Mouse (Mus musculus) heart, embryonic 11.5 days (tissue): ENCODE measurements around the gene Bcl2l13. TPM values are rescaled to one million over a fixed set of nuclear protein-coding genes. Genes with fewer than 3 reads are reported as not detected.

Experiments
- ATAC-seq: fragments of 200-750 bp; cut with Nextera tagmentation; replicated peaks from 2 replicates; pipeline ENCODE4 v1.8.0; 2017; ENCODE audit warnings: moderate library complexity; ENCODE audit not compliant: insufficient number of reproducible peaks, low FRiP score, low TSS enrichment
- H3K27ac ChIP-seq: fragments of 300-500 bp; sonication (generic); 2 replicates; pipeline ENCODE4 v1.5.1; 2014; ENCODE audit warnings: mild to moderate bottlenecking, low read depth, low read length
- H3K27me3 ChIP-seq: fragments of 300-500 bp; sonication (generic); 2 replicates; pipeline ENCODE4 v1.6.1; 2014; ENCODE audit warnings: mild to moderate bottlenecking, low read length, mixed read lengths; ENCODE audit not compliant: control insufficient read depth, insufficient read depth
- H3K36me3 ChIP-seq: fragments of 300-500 bp; sonication (generic); 2 replicates; pipeline ENCODE4 v1.6.1; 2014; ENCODE audit warnings: mild to moderate bottlenecking, low read length, moderate library complexity, mixed read lengths; ENCODE audit not compliant: control insufficient read depth, insufficient read depth
- H3K4me1 ChIP-seq: fragments of 300-500 bp; sonication (generic); 2 replicates; pipeline ENCODE4 v1.6.1; 2014; ENCODE audit warnings: low read length; ENCODE audit not compliant: control insufficient read depth, insufficient read depth
- H3K4me2 ChIP-seq: fragments of 300-500 bp; sonication (generic); 2 replicates; pipeline ENCODE4 v1.6.1; 2014; ENCODE audit warnings: mild to moderate bottlenecking, moderate library complexity
- H3K4me3 ChIP-seq: fragments of 300-500 bp; sonication (generic); 2 replicates; pipeline ENCODE4 v1.5.1; 2014; ENCODE audit warnings: low read depth, low read length
- H3K9ac ChIP-seq: fragments of 300-500 bp; sonication (generic); 2 replicates; pipeline ENCODE4 v1.6.1; 2014; ENCODE audit warnings: mild to moderate bottlenecking, low read depth, low read length, moderate library complexity
- H3K9me3 ChIP-seq: fragments of 300-500 bp; sonication (generic); replicated peaks from 2 replicates; pipeline ENCODE4 v1.6.1; 2016; ENCODE audit warnings: low read length; ENCODE audit not compliant: control insufficient read depth
- WGBS: fragments of 180-500 bp; shearing (Covaris S2); extraction: QIAGEN DNeasy Blood & Tissue Kit; methylation state at CpG from one replicate; pipeline ENCODE4 v1.1.7; 2014; ENCODE audit not compliant: insufficient replicate concordance; 5-methylcytosine and 5-hydroxymethylcytosine counted together
- polyA plus RNA-seq: library from polyadenylated mRNA; unstranded; fragments of >200 nt; fragmentation: Nextera tagmentation; extraction: Ambion mirVana; gene quantifications from 2 replicates; pipeline ENCODE4 v1.2.1, GENCODE M21; 2014

Bcl2l13 gene
- polyA plus RNA-seq, 1 experiment from 2014 or later = 26.5 TPM

DNA sequence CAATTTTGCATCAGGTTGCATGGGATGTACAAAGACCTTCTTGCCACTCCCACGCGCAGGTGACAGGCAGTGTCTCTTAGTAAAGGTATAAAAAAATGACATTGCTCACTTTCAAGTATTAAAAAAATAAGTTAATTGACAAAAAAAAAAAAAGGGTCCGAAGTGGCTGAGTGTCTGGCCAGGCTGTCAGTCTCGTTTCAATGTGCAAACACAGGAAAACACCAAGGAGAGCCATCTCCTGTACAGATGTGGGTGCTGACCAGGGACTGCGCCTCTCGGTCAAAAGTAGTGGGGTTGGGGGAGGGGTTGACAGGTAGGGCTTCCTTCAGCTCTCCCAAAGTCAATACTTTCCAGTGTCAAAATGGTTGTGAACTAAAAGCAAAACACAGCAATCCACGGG lies 97.7 kb downstream of the Bcl2l13 start:
- no peak for ATAC-seq
- Histone ChIP-seq H3K4me2 (no peak overlapping the region), H3K9me3 (no peaks in the 10 kb centered on the region), H3K27me3 (no peaks in the 10 kb centered on the region), H3K9ac (no peak overlapping the region), H3K4me3 (no peak overlapping the region), H3K4me1 (peaks cover 7% of the 10 kb centered on the region), H3K27ac (no peak overlapping the region), H3K36me3 (0 out of 2 replicates have a peak, but pooled peaks cover 7% of the 10 kb centered on the region)
- 84% methylated on average over 7 of the region's 7 CpGs for WGBS

DNA sequence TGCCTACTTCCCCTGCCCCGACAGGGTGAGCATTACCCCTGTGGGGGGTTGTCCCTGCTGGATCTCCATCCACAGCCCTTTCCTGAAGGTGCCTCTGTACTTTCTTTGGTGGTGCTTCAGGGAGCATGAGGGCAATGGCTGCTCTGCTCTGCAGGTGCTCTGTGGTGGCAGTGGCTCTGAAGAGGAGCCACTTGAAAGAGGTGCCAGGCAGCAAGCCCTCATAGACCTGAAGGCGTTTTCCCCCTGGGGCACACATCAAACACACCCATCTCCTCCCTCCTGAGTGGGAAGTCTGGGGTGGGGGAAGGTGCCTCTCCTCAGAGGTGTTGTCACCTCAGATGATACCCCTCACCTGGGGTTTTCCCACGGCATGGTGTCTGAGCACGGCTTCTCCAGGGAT lies 98.2 kb downstream of the Bcl2l13 start:
- Histone ChIP-seq H3K9me3 (no peaks in the 10 kb centered on the region), H3K36me3 (0 out of 2 replicates have a peak, but pooled peaks cover 7% of the 10 kb centered on the region), H3K9ac (no peak overlapping the region), H3K27ac (no peak overlapping the region), H3K4me2 (no peak overlapping the region), H3K27me3 (no peaks in the 10 kb centered on the region), H3K4me1 (peaks cover 7% of the 10 kb centered on the region), H3K4me3 (no peak overlapping the region)
- ATAC-seq = no peak
- WGBS = 71% methylated on average over 4 of the region's 4 CpGs

DNA sequence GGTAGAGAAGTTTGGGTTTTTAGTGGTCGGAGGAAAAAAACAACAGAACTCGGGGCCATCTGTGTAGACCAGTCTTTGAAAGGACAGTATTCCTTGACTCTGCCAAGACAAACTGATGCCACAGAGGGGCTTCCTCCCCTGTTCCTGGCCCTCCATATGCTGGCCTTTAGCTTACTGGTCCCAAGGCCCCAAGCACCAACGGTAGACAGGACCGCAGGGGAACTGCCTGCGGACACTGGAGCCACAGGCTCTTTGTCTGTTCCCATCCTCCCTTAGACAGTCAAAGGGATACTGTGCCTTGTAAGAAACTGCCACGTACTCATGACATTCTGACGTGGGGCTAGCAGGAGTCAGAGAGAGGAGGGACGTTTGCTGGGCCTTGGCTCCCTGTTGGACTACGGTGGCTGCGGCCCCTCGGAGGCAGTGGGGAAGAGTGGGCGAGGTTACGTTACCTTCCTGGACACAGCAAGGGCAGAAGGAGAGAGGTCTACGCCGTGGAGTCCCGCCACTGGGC lies 101.1 kb downstream of the Bcl2l13 start:
- H3K4me1 ChIP-seq = peaks cover 7% of the 10 kb centered on the region
- H3K27me3 ChIP-seq = no peaks in the 10 kb centered on the region
- H3K4me3 ChIP-seq = no peak overlapping the region
- no peak overlapping the region for H3K4me2 ChIP-seq
- H3K9ac ChIP-seq = no peak overlapping the region
- ATAC-seq = no peak
- no peak overlapping the region for H3K27ac ChIP-seq
- WGBS = 79% methylated on average over 16 of the region's 16 CpGs
- no peaks in the 10 kb centered on the region for H3K9me3 ChIP-seq
- 0 out of 2 replicates have a peak, but pooled peaks cover 7% of the 10 kb centered on the region for H3K36me3 ChIP-seq

DNA sequence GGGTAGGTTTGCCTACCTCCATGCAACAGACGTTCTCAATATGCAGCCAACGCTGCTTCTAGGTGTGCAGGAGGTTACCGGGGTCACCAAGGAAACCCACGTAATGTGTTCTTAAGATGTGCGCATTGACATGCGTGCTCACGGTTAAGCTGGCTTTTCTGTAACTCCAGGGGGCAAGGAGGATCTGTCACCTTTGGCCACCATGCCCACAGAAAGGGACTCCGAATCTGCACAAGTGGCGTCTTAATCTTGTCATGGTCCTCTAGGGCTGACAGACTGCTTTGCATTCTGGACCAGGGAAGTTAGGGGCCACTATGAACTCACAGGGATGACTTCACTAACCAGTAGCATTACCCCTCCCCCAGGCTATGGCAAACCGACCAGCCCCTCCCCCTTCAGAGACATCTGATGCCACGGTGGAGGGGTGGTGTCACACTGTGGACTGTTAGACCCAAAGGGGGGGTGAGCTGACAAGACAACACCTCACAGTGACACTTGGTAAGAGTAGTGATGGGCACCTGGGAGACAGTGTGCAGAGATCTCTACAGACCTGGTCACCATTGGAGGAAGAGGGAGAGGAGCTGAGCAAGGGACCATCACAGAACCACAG lies 102.1 kb downstream of the Bcl2l13 start:
- H3K36me3 ChIP-seq = 0 out of 2 replicates have a peak, but pooled peaks cover 4% of the 10 kb centered on the region
- no peak for ATAC-seq
- H3K9me3 ChIP-seq = no peaks in the 10 kb centered on the region
- H3K4me3 ChIP-seq = no peak overlapping the region
- no peak overlapping the region for H3K9ac ChIP-seq
- WGBS = 79% methylated on average over 11 of the region's 11 CpGs
- H3K27me3 ChIP-seq = no peaks in the 10 kb centered on the region
- no peak overlapping the region for H3K4me2 ChIP-seq
- no peaks in the 10 kb centered on the region; the same call in 1 of the 2 replicates for H3K4me1 ChIP-seq
- H3K27ac ChIP-seq = no peak overlapping the region

DNA sequence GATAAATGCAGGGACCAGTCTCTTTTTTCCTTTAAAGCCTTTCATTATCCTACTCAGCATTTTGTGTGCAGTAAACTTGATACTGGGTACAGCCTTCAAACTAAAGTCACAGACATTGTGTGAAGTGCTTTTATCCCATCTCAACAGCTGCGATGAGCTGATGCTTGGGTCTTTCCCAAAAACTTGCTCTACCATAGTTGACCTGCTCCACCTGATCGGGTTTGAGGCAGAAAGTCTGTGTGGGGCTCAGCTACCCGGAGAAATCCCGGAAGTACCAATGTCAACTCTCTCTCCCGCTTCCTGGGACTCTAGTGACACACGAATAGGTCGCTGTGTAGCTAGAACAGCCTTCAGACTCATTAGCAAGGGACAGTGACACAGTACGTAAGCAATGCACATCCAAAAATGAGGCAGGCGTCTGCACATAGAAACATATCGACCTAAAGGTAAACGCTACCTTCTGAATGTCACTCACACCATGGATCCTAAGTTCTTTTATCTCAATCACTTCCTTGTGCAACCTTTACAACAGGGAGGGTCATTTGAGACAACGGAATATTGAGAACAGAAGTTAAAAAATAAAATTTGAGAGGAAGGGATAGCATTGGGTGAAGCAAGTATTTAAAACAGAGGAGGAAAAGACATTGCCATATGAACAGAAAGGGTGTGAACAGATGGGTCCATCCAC lies 102.9 kb downstream of the Bcl2l13 start:
- H3K4me3 ChIP-seq = no peak overlapping the region
- no peak overlapping the region for H3K27ac ChIP-seq
- H3K4me1 ChIP-seq = no peaks in the 10 kb centered on the region
- H3K9me3 ChIP-seq = no peaks in the 10 kb centered on the region
- H3K4me2 ChIP-seq = no peak overlapping the region
- no peaks in the 10 kb centered on the region for H3K27me3 ChIP-seq
- H3K9ac ChIP-seq = no peak overlapping the region
- WGBS = 91% methylated on average over 12 of the region's 12 CpGs
- 0 out of 2 replicates have a peak, but pooled peaks cover 3% of the 10 kb centered on the region for H3K36me3 ChIP-seq
- no peak for ATAC-seq

DNA sequence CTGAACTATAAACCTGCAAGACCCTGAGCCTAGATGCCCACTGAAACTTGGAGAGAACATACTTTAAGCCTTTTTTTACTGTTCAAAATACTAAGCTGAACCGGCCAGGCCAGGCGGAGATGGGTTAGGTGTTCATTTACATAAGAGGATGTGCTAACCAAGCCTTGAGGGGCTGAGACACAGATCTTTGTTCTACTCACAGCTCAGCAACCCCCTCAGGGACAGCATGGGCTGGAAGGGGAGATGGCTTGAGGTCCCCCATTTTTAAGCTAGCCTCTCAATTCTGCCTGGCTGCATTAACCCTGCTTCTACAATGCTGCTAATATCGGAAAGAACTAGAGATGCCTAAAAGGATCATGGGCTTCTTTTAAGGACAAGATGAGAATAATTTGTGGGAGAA lies 103.8 kb downstream of the Bcl2l13 start:
- 84% methylated on average over 3 of the region's 3 CpGs for WGBS
- no peak overlapping the region for H3K9ac ChIP-seq
- no peaks in the 10 kb centered on the region for H3K36me3 ChIP-seq
- H3K4me3 ChIP-seq = no peak overlapping the region
- no peak overlapping the region for H3K4me2 ChIP-seq
- no peak overlapping the region for H3K27ac ChIP-seq
- no peaks in the 10 kb centered on the region for H3K27me3 ChIP-seq
- no peak for ATAC-seq
- no peaks in the 10 kb centered on the region for H3K4me1 ChIP-seq
- H3K9me3 ChIP-seq = no peaks in the 10 kb centered on the region

DNA sequence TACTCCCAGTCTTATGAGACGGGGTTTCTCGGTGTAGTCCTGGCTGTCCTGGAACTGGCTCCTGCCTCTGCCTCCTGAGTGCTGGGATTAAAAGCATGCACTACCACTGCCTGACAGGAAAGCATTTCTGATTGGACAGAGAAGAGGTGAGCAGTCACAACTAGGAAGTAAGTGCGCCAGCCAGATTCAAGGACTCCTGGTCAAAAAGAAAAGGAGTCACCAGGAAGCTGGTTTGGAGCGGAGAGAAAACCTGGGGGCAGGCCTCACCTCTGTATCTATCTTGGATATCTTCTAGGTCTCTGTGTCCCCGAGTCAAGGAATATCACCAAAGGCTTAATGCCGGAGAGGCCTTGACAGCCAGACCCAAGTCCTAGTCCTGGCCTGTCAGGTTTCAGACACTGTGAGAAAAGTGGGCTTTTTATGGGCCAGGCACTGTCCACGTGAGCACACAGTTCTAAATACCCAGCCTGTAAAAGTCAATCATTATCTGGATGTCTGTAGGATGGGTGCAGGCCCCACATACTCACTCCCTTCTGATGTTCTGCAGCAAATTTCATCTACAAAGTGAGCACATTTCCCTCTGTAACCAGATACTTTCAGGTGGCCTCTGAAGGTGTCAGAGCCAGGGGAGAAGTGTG lies 104.6 kb downstream of the Bcl2l13 start:
- 82% methylated on average over 7 of the region's 7 CpGs for WGBS

DNA sequence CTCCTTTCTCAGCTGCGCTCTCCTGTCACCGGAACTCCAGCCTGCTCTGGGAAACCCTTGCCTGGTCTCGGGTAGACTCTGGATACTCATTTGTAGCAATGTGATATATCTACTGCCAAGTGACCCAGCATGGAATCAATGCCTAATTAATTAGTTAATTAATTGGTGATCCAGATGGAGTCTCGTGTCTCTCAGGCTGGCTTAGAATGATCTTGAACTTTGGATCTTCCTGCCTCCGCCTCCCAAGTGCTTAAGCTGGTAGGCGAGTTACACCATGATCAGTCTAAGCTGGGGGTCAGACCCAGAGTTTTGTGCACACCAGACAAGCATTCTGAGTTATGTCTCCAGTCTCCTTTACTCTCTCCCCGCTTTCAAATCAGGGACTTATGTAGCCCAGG lies 105.1 kb downstream of the Bcl2l13 start:
- no peaks in the 10 kb centered on the region for H3K4me1 ChIP-seq
- WGBS = 82% methylated on average over 7 of the region's 7 CpGs
- 0 out of 2 replicates have a peak, but pooled peaks cover 4% of the 10 kb centered on the region for H3K36me3 ChIP-seq
- H3K27me3 ChIP-seq = no peaks in the 10 kb centered on the region
- H3K9ac ChIP-seq = no peak overlapping the region
- H3K9me3 ChIP-seq = no peaks in the 10 kb centered on the region
- no peak overlapping the region for H3K27ac ChIP-seq
- no peak overlapping the region for H3K4me3 ChIP-seq
- no peak for ATAC-seq
- H3K4me2 ChIP-seq = no peak overlapping the region

More for the DNA sequence above, 104.6 kb downstream of the Bcl2l13 start:
- H3K36me3 ChIP-seq = no peaks in the 10 kb centered on the region
- H3K4me1 ChIP-seq = no peaks in the 10 kb centered on the region
- no peaks in the 10 kb centered on the region for H3K27me3 ChIP-seq
- no peak overlapping the region for H3K9ac ChIP-seq
- no peak overlapping the region for H3K4me3 ChIP-seq
- no peaks in the 10 kb centered on the region for H3K9me3 ChIP-seq
- H3K27ac ChIP-seq = no peak overlapping the region
- no peak overlapping the region for H3K4me2 ChIP-seq
- no peak for ATAC-seq
